Mouse (Mus musculus): ENCODE measurements around the gene Cenpa.

GRCm38 (mm10) chr5:30626331-30627105, 40.1 kb upstream of the Cenpa start:
- TF ChIP-seq POLR2A (IDR thresholded peaks at IDR 0.05; ENCODE audit: borderline replicate concordance, insufficient read depth, low read length) (no peak), CTCF (IDR thresholded peaks at IDR 0.05; ENCODE audit: borderline replicate concordance, insufficient read depth, low read depth, low read length) (no peak)
